Mouse (Mus musculus) T-helper 2 cell (primary cell): ENCODE measurements around the gene Cfap52.

Experiments
- in situ Hi-C: fragments of 300-600 bp; cut with MboI, MseI; formaldehyde crosslinking; loops from one replicate; pipeline ENCODE4 v1.15.1; 2025; ENCODE audit warnings: high pct_unique_total_duplicates

Cfap52 gene

GRCm38 (mm10) chr11:67965242-67965883, at the start of gene Cfap52:
Gene Cfap52 (minus strand): TSS chr11:67965651.
- in situ Hi-C loops = no loop called here

- in situ Hi-C loops = no loop called here
These were observed 46.8 kb upstream of the Cfap52 start for GRCm38 (mm10) chr11:68012207-68012606.

DNA sequence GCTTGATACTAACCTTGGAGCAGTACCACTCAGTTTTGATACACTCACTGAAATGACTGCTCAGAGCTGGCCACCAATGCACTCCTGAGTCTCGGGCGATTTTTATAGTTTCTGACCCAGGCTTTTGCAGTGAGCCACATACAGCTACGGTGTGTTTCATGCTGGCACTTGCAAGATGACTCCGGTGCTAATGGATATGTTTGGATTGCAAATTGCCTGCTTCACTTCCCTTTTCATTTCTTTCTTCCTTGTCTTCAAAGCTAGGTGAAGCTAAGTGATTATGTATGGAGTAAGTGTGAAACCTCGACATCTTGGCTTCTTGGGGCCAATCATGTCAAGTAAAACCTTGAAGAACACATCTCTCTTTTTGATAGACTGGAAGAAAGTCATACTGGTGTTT, 43.9 kb upstream of the Cfap52 start:
- in situ Hi-C loops = loop anchor here (5.0 kb wide), 1 partner anchor 388 kb away; no protein-coding TSS in a partner anchor

DNA sequence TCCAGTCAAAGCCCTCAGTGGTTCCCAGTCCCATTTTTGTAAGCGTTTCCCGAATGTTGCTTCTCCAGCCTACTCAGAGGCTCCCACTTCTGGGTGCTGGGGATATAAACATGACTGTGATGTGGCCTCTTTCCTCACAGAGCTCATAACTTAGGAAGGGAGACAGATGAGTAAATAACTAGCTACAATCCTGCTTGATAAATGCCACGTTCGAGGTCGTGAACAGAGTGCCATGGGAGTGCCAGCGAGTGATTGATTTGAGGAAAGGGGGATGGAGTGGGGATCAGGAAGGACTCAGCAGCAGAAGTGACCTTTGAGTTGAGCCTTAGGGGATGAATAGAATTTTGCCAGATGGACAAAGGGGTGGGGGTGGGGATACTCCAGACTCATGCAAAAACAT, 42.2 kb upstream of the Cfap52 start:
- in situ Hi-C loops = loop anchor here (5.0 kb wide), 1 partner anchor 390 kb away; no protein-coding TSS in a partner anchor

GRCm38 (mm10) chr11:68006216-68006789, 40.9 kb upstream of the Cfap52 start:
- in situ Hi-C loops = loop anchor here (5.0 kb wide), 1 partner anchor 391 kb away; no protein-coding TSS in a partner anchor

- in situ Hi-C loops = no loop called here
These were observed 38.7 kb upstream of the Cfap52 start for GRCm38 (mm10) chr11:68004191-68004590.

DNA sequence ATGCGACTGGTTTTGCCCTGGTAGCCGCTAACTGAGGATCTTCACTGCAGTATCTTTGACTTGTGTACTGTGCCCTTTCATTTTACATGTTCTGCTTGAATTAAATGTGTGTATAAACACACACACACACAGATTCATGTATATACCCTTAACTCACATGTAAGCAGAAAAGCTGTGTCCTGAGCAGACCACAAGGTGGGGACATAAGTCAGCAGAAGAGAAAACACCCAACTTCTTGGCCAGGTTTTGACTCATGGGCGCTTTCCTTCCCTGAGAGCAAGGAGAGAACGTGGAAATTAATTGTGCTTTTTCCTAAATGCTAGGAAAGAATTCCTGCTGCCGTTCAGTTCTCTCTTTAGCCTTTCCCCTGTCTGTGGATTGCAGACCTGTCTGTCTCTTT, 34.2 kb upstream of the Cfap52 start:
- in situ Hi-C loops = no loop called here

DNA sequence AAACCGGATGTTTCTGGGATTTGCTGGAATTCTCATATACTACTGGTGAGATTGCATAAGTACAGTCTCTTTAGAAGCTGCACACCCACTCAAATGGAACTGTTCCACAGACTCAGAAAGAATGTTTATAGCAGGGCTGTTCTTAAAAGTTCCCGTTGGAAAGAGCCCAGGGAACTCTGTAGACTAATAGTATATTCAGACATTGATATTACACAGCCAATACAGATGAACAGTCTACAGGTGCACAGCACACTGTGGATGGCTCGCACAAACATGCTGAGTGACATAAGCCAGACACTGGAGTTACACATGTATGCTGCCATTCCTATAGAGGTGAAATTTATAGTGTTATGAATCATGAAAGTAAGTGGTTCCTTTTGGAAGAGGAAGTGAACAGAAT, 33.5 kb upstream of the Cfap52 start:
- in situ Hi-C loops = no loop called here

DNA sequence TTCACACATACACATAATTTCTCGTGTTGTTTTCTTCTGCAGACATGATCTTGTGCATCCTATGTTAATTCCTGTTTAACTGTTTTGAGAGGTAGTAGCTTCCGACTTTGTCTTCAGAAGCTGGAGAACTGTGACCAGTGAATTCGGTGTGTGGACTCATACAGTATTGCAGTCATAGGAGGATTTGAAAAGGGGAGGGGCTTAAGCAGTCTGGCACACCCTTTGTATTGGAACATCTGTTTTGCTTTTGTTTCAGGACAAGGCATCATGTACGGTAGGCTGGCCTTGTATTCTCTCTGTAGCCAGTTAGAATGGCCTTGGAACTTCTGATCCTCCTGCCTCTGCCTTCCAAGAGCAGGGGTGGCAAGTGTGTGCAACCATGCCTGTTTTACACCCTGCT, 30.5 kb upstream of the Cfap52 start:
- in situ Hi-C loops = no loop called here

DNA sequence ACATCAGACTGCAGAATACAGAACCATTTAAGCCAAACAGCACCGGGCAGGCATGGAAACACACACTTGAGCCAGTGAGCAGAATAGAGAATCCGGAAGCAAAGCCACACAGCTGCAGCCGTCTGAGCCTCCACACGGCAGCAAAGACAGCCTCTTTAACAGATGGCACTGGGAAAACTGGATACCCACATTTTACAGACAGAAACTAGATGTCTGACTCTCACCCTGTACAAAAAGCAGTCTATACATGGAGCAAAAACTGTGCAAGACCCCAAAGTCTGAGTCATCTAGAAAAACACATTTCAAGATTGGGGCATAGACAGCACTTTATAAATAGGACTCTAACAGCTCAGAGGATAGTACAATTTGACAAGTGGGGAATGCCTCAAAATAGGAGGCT, 25.8 kb upstream of the Cfap52 start:
- in situ Hi-C loops = no loop called here

DNA sequence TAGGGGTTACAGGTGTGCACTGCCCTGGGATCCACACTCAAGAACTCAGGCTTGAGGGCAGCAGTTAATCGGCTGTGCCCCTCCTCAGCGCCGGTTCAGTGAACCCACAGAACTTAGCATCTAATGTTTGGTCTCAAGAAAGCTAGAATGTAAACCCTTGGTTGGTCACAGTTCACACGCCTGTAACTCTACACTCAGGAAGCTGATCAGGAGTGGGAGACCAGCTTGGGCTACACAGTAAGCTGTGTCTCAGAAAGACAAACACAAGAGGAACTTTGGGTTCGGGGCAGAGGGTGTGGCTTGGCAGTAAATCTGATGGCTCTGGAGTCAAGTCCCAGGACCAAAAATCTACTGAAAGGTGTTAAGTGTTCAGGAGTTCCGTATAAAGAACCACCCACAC, 18.1 kb upstream of the Cfap52 start:
- in situ Hi-C loops = no loop called here

GRCm38 (mm10) chr11:67975252-67975651, 9.8 kb upstream of the Cfap52 start:
- in situ Hi-C loops = no loop called here

DNA sequence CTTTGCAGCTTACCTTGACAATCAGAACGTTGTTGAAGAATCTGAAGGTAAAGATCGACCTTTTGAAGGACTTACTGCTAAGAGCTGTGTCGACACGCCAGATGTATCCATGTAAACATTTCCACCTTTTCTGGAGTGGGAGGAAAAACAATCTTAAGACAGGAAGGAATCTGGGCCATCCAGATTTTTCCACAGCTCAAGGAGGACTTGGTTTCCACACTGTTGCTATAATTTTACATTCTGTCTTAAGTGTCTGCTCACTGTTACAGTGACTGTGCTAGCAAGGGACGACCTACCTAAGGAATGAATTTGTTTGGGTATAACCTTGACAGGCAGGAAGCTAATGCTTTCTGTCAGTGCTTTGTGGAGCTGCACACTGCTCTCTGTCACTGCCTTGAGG, 7.8 kb upstream of the Cfap52 start:
- in situ Hi-C loops = no loop called here

DNA sequence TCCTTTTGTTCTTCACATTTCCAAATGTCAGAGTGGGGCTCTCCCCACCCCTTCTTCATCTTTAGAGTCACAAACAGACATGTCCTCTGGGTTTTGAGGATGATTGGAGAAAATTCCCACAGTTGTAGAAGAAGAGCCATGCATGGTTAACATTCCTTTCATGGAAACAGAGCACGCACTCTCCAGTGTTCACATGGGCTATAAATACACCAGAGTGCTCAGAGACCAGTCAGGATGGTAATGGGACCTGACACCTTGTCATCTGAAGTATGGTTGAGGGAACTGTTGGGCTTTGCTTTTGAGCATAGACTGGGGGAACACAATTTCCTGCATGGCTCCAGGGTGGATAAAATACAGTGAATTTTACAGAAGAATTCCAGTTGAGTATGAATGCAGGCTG, 7.2 kb upstream of the Cfap52 start:
- in situ Hi-C loops = no loop called here

DNA sequence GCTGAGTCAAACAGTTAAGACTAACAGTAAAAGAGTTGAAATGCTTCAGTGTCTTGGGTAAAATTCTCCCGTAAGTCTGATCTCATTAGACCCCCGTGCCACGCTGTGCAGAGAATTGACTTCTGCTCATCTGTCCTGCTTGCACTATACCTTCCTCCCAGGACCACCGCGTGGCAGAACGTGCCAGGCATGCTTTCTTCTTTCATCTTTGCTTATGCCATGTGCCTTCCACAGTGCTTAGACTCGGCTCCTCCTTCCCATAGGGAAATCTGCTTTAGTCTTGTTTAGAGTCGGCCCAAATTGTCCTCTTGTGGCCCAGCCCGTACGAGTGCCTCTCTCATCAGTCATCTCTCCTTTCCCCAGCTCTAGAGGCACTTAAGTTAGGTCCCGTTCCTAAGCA, 2.4 kb upstream of the Cfap52 start:
- in situ Hi-C loops = no loop called here

GRCm38 (mm10) chr11:67965905-67966878, 741 bp upstream of the Cfap52 start, which contains the start of gene Stx8:
Gene Stx8 (plus strand): TSS chr11:67966193.
- in situ Hi-C loops = no loop called here

GRCm38 (mm10) chr11:67964110-67964509, 1.3 kb downstream of the Cfap52 start:
- in situ Hi-C loops = no loop called here

GRCm38 (mm10) chr11:67954413-67954812, 11.0 kb downstream of the Cfap52 start:
- in situ Hi-C loops = no loop called here

DNA sequence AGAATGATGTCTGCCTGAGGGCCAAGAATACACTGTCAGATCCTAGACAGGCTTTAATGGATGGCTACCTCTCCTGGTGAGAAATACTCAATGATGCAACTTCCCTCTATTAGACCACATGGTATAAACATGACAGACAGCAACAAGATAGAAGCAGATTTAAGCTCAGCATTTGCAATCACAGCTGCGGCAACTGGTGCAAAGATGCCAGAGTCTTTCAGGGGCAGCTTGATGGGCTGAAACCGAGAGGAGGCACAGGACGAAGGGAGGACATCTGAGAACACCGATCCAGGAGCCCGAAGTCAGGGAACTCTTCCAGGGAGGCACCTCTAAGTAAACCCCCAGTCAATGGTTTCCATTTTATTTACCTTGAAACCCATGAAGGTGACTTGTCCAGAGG, 11.8 kb downstream of the Cfap52 start:
- in situ Hi-C loops = no loop called here

- in situ Hi-C loops = no loop called here
These were observed 16.0 kb downstream of the Cfap52 start for GRCm38 (mm10) chr11:67949475-67949874.

- in situ Hi-C loops = no loop called here
These were observed 17.2 kb downstream of the Cfap52 start for GRCm38 (mm10) chr11:67948229-67948628.

DNA sequence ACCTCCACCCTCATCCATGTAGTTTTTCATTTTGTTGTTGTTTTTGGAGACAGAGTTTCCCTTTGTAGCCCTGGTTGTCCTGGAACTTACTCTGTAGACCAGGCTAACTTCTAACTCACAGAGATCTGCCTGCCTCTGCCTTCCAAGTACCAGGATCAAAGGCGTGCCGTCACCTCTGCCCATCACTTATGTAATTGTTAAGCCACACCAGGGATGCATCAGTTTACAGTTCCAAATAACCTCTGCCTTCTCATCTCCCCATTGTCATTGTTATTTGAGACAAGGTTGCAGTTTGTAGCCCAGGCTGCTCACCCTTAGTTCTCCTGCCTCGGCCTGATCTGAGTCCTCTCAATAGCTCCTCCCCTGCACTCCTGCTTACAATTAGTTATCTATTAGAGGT, 33.3 kb downstream of the Cfap52 start:
- in situ Hi-C loops = no loop called here
